Mouse (Mus musculus): ENCODE measurements around the gene Gulp1. TPM values are rescaled to one million over a fixed set of nuclear protein-coding genes. Genes with fewer than 3 reads are reported as not detected.

Gulp1 gene
- 1 to 10 TPM; 2.8 to 3.7 TPM for total RNA-seq (2021)

DNA sequence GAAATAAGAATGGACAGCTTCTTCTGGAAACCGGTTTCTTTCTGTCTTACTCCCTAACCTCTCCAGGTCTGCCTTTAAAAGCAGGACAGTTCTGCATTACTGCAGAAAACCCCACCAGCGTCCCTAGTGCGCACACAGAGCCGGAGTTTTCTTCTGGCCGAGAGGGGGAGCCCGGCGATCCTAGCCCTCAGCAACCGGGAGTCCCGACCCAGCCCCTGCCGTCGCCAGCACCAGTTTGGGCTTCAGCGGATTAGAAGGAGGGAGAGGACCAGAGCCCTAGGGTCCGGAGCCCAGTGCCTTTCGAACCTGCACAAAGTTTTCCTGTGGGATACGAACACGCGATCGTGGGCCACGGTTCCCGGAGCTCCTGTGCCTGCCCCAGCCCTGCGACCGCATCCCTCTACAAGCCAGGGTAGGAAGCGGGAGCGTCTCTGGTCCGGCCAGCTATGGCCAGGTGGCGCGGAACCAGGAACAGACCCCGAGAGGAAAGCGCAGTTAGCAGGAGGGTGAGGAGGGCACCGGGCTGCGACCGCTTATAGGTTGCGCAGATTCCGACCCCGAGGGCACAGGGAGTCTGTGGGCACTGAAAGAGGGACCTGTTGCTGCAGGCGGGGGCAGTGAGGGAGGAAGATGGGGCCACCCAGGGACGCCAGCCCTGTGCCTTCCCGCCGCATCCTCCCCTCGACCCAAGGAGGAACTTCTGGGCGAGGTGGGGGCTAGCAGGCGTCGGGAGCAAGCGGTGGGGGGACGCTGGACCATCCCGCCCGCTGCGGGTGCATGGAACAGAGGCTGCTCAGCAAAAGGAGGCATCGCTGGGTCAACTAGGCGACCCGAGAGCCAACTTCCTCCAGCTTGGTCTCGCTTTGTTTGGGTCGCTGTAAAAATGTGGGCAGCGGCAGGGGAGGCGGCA lies at the start of gene Gulp1:
Gene Gulp1 (plus strand): TSS at position 51 of the 910 bp plus-strand sequence.
- DNase-seq (ENCODE audit: extremely low spot score in 1 of 2, low spot score in 1 of 2), result peak; percentile 31 to 53

GRCm38 (mm10) chr1:44550261-44550660 lies 1.1 kb upstream of the Gulp1 start:
- DNase-seq (ENCODE audit: extremely low spot score in 1 of 2, low spot score in 1 of 2), result no peak

- peak; percentile 8 to 13 for DNase-seq (ENCODE audit: extremely low spot score in 1 of 2, low spot score in 1 of 2)
These were observed 1.1 kb downstream of the Gulp1 start for GRCm38 (mm10) chr1:44552371-44552841.

DNA sequence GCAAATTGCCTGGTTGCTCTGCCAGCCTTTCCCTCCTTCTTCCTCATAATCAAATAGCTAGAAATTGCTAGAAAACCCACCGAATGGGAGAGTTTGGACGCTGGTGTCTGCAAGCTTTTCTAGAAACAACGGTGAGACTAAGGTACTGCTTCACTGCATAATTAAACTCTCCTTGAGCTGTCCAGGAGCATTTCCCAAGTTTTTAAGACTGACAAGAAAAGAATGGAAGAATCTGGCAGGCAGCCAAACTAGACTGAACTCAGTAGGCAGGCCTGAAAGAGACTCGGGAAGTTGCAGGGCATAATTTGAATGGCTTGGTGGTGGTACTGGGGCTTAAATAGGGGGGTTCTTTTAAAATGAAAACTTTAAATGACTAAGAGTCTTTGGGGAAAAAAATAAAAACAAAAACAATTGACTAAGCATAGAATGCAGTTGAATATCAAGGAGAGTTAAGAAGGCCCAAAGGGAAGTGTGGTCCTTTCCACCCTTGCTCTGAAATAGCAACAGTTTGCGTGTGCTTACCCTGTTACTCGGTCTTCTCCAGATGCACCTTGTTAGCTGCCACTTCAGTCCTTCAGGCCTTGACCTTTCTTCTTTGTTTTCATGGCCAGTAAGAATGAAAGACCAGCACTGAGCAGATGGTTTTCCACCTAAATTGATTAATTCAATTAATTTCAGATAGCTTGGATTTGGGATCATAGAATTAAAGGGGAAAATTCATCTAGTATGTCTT lies 2.0 kb downstream of the Gulp1 start:
- peak in 1 of 2 experiments; percentile 12 for DNase-seq (ENCODE audit: extremely low spot score in 1 of 2, low spot score in 1 of 2)

DNA sequence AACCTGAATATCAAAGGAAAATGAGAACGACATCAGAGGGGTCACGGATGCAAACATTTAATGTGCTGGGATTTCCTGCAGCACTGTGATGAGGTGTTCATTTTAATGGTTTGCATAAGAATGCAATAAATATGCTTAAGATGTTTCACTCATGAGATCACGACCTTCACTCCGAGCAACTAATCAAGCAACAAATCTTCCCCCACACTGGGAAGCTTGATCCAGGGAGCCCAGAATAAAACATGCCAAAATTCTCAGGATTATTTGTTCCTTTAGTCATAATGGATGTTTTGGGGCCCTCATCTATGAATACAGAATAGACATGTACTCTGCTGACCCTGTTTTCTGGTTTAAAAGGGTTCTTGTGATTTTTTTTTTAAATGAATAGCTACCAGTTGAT lies 16.1 kb downstream of the Gulp1 start:
- no peak for DNase-seq (ENCODE audit: extremely low spot score in 1 of 2, low spot score in 1 of 2)

- DNase-seq (ENCODE audit: extremely low spot score in 1 of 2, low spot score in 1 of 2), result no peak
These were observed 17.0 kb downstream of the Gulp1 start for GRCm38 (mm10) chr1:44568296-44568695.

DNA sequence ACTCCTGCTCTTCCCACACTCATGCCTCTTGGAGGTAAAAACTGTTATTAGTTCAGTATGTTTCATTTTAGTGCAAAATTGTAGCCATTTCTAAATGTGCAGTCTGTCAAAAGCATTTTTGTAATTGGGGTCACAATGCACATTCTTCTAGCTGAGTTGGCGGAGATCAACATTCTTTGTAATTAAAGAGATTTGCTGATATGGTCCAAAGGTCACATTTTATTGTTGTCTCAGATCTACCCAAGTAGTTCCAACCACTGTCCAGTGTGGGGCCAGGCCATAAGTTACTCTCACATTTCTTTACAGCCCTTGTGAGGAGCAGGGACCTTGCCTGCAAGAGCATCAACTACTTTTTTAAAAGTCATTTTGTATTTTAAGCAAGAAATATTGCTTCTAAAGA lies 24.7 kb downstream of the Gulp1 start:
- DNase-seq (ENCODE audit: extremely low spot score in 1 of 2, low spot score in 1 of 2), result no peak

DNA sequence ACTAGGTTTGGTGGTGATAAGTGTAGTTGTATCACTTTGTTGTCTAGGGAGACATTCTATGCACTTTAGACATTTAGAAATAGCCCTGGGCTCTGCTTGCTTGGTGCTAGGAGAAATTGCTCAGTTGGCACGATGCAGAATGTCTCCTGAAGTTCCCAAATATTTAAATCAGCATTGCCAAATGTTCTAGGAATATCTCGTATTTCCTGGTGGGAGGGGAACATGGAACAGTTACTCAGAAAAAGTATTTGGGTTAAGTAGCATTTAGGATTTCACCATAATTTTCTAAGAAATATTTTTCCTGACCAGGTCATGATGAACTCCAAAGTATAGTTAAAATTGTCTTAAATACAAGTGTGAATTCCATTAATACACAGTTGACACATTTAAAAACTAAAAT lies 25.3 kb downstream of the Gulp1 start:
- no peak for DNase-seq (ENCODE audit: extremely low spot score in 1 of 2, low spot score in 1 of 2)

GRCm38 (mm10) chr1:44580390-44580789 lies 29.1 kb downstream of the Gulp1 start:
- DNase-seq (ENCODE audit: extremely low spot score in 1 of 2, low spot score in 1 of 2), result no peak

DNA sequence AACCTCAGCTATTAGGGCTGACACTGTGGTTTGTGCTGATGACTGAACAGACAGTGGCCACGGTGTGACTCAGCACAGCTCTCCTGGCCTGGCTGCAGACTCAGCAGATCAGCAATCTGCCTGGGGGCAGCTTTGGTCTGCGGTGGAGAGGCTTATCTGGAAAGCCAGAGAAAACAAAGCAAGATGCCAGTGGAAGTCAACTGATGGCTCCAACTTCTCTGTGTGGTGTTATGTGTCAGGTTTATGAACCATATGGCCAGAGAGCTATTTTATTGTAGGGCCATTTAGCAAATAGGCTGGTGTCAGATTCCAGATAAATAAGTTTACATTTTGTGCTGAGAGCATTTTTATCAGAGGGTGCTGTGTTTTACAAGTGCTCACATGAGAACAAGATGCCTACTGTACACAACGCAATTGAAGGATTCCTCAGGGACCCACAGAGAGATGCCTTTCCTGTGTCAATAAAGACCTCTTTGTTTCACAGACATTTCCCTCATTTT lies 33.6 kb downstream of the Gulp1 start:
- DNase-seq (ENCODE audit: extremely low spot score in 1 of 2, low spot score in 1 of 2), result no peak

GRCm38 (mm10) chr1:44591742-44592141 lies 40.4 kb downstream of the Gulp1 start:
- no peak for DNase-seq (ENCODE audit: extremely low spot score in 1 of 2, low spot score in 1 of 2)

GRCm38 (mm10) chr1:44593109-44593508 lies 41.8 kb downstream of the Gulp1 start:
- DNase-seq (ENCODE audit: extremely low spot score in 1 of 2, low spot score in 1 of 2), result no peak

GRCm38 (mm10) chr1:44598312-44598711 lies 47.0 kb downstream of the Gulp1 start:
- DNase-seq (ENCODE audit: extremely low spot score in 1 of 2, low spot score in 1 of 2), result no peak

DNA sequence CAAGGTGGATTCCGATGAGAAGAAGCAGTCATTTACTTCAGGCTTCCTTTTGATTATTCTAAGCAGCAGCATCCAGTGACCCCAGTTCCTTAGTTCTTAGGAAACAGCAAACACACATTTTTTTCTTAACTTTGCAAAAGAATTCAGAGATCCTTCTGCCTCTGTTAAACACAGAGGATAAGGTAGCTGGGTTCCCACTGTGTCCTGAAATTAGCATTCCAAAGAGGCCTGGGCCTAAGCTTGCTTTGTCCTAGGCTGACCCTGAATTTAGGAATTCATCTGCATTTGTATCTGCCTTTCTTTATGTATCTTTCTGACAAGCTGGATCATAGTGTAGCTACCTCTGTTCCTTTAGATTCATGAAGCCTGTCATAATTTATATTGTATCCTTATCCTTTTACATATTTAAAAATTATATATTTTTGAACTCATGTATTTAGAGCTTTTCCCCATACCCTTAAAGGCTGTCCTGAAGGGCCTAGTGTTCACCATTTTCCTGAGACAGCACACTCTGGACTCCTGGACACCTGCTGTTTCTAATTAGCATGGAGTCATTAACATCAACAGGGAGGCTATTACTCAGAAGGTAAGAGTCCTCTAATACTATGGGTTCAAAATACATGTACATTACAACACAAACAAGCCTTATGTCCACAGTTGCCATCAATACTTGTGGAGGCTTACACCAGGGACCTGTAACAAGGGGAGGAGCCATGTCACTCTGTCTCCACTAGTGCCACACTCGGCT lies 62.2 kb downstream of the Gulp1 start:
- no peak for DNase-seq (ENCODE audit: extremely low spot score in 1 of 2, low spot score in 1 of 2)

DNA sequence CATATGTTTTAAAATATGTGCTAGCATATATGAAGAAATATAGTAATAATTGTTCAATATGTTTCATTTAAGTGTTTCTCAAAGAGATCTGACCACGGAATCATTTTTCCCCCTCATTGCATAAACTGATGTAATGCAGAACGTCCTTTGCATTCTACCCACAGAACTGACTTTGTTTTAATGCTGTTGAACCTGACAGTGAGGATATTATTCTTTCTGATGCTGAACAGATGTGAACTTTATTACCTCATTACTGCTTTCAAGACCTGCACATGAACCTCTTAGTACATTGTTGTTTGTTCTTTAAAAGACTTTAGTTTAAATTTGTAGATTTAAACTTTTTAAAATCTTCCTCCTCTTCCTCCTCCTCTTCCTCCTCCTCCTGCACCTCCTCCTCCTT lies 67.4 kb downstream of the Gulp1 start:
- no peak for DNase-seq (ENCODE audit: extremely low spot score in 1 of 2, low spot score in 1 of 2)

DNA sequence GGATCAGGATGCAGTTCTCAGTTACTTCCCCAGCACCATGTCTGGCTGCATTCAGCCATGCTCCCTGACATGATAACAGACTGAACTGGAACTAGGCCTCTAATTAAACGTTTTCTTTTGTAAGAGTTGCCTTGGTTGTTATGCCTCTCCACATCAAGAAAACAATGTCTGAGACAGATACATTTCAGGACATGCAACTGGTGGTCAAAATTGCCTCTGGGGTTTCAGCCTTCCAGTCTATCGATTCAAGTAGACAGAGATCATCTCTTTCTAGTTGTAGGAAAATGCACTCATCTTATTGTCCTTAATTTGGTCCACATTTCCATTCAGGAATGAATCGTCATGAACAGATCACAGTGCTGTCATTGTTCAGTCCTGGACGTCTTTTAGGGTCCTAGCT lies 83.2 kb downstream of the Gulp1 start:
- DNase-seq (ENCODE audit: extremely low spot score in 1 of 2, low spot score in 1 of 2), result no peak

DNA sequence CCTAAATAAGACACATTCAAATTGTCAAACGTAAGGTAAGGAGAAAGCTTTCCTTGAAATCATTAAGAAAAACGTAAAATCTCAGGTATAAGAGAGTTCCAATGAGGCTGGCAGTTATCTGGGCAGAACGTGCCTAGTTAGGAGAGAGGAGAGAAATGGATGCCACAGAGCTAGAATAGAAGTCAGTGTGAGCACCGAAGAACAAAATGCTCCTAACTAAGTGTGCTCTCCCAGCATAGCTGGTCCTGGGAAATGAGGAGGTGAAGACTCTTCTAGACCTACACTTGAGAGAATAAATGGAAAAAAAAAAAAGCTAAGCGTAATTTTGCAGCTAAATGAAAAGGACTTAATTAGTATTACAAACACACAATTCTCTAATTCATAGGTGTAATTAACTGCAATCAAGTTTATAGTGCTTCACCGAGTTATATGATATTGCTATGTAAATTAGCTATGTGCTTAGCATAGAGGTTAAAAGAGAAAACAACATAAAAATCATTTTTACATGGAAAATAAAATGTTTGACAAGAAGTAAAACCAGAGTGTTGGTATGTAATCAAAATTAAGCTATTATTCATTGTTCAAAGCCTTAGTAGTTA lies 94.5 kb downstream of the Gulp1 start:
- DNase-seq (ENCODE audit: extremely low spot score in 1 of 2, low spot score in 1 of 2), result no peak

DNA sequence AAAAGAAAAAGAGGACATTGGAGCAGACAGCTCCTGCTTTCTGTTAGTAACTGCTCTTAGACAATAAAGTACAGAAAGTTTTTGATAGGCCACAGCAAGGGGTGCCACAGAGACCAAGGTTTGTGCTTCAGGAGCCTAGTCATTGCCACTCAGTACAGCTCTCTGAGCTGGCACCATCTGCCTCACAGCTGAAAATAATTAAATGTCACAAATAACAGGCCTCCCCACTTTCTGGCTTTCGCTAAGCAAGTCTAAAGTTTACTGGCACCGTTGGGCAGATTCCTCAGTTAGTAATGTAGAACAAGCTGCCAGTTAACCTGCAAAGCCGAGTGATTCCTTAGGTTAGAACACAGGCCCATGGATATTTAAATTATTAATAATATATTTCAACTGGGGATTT lies 127.7 kb downstream of the Gulp1 start:
- DNase-seq (ENCODE audit: extremely low spot score in 1 of 2, low spot score in 1 of 2), result peak in 1 of 2 experiments; percentile 10

GRCm38 (mm10) chr1:44679415-44679814 lies 128.1 kb downstream of the Gulp1 start:
- no peak for DNase-seq (ENCODE audit: extremely low spot score in 1 of 2, low spot score in 1 of 2)

DNA sequence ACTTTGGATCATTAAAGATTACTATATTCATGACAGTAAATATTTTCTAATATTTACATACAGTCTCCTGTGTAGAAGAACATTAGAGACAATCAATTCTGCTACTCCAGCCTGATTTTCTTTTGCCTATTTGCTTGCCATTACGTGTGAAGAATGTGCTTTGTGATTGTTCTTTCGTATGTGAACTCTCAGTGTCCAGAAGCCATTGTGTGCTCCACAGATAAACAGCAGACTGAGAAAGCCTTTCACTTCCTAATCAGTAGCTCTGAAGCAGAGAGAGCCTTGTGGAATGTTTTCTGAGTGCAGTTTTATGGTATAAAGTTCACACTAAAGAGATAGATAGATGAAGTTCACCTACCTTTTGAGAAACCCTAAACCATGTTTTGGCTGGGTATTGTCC lies 131.2 kb downstream of the Gulp1 start:
- DNase-seq (ENCODE audit: extremely low spot score in 1 of 2, low spot score in 1 of 2), result no peak

Data from layer of hippocampus, postnatal 25 days (tissue).